Mouse (Mus musculus): Measurements from ENCODE around the gene 1700008O03Rik. TPM values are rescaled to one million over a fixed set of nuclear protein-coding genes. Genes with fewer than 3 reads are reported as not detected.

1700008O03Rik gene
- total and polyA plus RNA-seq, 3 experiments = 0.12 to 0.25 (median 0.21) TPM

DNA sequence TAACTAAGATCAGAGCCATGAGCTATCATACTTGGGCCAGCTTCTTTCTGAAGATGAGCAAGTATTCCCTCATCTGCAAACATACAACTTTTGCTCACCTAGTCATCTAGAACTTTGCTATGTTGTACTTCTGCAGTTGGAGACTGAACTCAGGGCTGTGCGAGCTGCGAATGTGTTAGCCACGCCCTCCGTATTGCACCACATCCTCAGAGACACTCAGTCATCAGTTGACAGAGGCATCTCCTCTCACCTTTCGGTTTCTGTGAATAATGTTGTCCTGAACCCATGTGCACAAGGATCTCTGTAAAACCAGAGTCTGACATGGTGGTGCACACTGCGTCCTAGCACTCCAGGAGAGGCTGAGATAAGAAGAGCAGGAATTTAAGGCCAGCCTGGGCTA is 16.1 kb upstream of the 1700008O03Rik start:
- Histone ChIP-seq H3K27me3 (ENCODE audit: control insufficient read depth, insufficient read depth, low read length) (no peaks in the 10 kb centered on the region), H3K79me2 (replicated peaks; ENCODE audit: control insufficient read depth, insufficient read depth, low read length) (no peaks in the 10 kb centered on the region), H3K4me3 (no peak overlapping the region), H3K36me3 (ENCODE audit: control insufficient read depth, insufficient read depth, low read length) (no peaks in the 10 kb centered on the region), H3K9ac (ENCODE audit: low read depth, low read length) (no peak overlapping the region), H3K4me1 (ENCODE audit: control insufficient read depth, insufficient read depth, low read length) (no peaks in the 10 kb centered on the region), H3K27ac (no peak overlapping the region)
- intact Hi-C loops (cut with DNase I) = no loop called here
- TF ChIP-seq POLR2A (IDR thresholded peaks at IDR 0.05; ENCODE audit: insufficient read depth, low read depth, low read length) (no peak), EP300 (IDR thresholded peaks at IDR 0.05; ENCODE audit: insufficient read depth, low read depth, low read length) (no peak)
- DNase-seq = no peak
- WGBS = 68% methylated on average over 6 of the region's 6 CpGs

DNA sequence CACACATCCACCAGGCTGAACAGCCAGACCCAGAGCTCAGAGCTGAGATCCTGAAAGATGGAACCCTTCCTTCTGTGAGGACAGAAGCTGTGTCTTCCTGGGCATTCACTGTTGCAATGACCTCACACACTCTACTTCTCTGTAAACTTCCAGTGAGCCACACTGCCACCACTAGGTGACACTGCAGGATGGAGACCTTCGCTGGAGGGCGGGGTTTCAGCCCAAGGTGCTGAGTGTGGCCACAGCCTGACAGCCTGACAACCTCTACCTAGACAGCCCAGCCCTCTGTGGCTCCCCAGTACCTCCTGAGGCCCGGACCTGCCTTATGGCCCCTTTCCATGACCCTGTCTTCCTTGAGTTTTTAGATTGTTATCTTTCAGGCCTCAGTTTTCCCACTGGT is 12.9 kb upstream of the 1700008O03Rik start:
- Histone ChIP-seq H3K79me2 (replicated peaks; ENCODE audit: control insufficient read depth, insufficient read depth, low read length) (no peaks in the 10 kb centered on the region), H3K27ac (no peak overlapping the region), H3K4me3 (no peak overlapping the region), H3K36me3 (ENCODE audit: control insufficient read depth, insufficient read depth, low read length) (no peaks in the 10 kb centered on the region), H3K27me3 (ENCODE audit: control insufficient read depth, insufficient read depth, low read length) (no peaks in the 10 kb centered on the region), H3K9ac (ENCODE audit: low read depth, low read length) (no peak overlapping the region), H3K4me1 (ENCODE audit: control insufficient read depth, insufficient read depth, low read length) (no peaks in the 10 kb centered on the region)
- TF ChIP-seq POLR2A (IDR thresholded peaks at IDR 0.05; ENCODE audit: insufficient read depth, low read depth, low read length) (no peak), CTCF (IDR thresholded peaks at IDR 0.05) (peak; percentile 72), EP300 (IDR thresholded peaks at IDR 0.05; ENCODE audit: insufficient read depth, low read depth, low read length) (0 out of 2 replicates have a peak, but pooled peaks have one; percentile 23)
- WGBS = 10% methylated on average over 3 of the region's 3 CpGs
- intact Hi-C loops (cut with DNase I) = loop anchor here (2.0 kb wide), 1 partner anchor 86 kb away; no protein-coding TSS in a partner anchor
- DNase-seq = peak; percentile 55 to 61

DNA sequence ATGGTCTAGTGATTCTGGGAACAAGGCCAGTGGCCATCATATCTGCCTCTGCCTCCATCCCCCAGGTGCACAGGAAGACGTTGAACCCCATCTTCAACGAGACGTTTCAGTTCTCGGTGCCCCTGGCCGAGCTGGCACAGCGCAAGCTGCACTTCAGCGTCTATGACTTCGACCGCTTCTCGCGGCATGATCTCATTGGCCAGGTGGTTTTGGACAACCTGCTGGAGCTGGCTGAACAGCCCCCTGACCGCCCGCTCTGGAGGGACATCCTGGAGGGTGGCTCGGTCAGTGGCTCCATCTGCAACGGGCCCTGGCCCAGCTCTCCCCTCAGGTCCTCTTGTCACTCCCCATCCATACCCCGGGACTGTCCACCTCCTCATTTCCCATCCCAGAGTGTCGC is 7.7 kb upstream of the 1700008O03Rik start:
- no peak overlapping the region for H3K4me3 ChIP-seq
- no peaks in the 10 kb centered on the region for H3K27me3 ChIP-seq (ENCODE audit: control insufficient read depth, insufficient read depth, low read length)
- intact Hi-C loops (cut with DNase I) = no loop called here
- TF ChIP-seq EP300 (IDR thresholded peaks at IDR 0.05; ENCODE audit: insufficient read depth, low read depth, low read length) = no peak
- TF ChIP-seq CTCF (IDR thresholded peaks at IDR 0.05) = no peak
- no peak for TF ChIP-seq POLR2A (IDR thresholded peaks at IDR 0.05; ENCODE audit: insufficient read depth, low read depth, low read length)
- no peaks in the 10 kb centered on the region for H3K4me1 ChIP-seq (ENCODE audit: control insufficient read depth, insufficient read depth, low read length)
- 87% methylated on average over 17 of the region's 17 CpGs for WGBS
- H3K27ac ChIP-seq = no peak overlapping the region
- H3K79me2 ChIP-seq (replicated peaks; ENCODE audit: control insufficient read depth, insufficient read depth, low read length) = no peaks in the 10 kb centered on the region
- no peaks in the 10 kb centered on the region for H3K36me3 ChIP-seq (ENCODE audit: control insufficient read depth, insufficient read depth, low read length)
- no peak for DNase-seq
- no peak overlapping the region for H3K9ac ChIP-seq (ENCODE audit: low read depth, low read length)

DNA sequence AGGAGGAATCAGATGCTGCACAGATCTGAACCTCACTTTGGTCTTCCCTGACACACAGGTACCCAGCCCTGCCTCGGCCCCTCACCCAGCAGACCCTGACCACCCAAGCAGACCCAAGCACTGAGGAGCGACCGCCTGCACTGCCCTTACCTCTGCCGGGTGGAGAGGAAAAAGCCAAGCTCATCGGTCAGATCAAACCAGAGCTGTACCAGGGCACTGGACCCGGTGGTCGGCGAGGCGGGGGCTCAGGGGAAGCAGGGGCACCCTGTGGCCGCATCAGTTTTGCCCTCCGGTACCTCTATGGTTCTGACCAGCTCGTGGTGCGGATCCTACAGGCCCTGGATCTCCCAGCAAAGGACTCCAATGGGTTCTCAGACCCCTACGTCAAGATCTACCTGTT is 6.7 kb upstream of the 1700008O03Rik start:
- 86% methylated on average over 14 of the region's 14 CpGs for WGBS
- Histone ChIP-seq H3K27ac (no peak overlapping the region), H3K36me3 (ENCODE audit: control insufficient read depth, insufficient read depth, low read length) (no peaks in the 10 kb centered on the region), H3K79me2 (replicated peaks; ENCODE audit: control insufficient read depth, insufficient read depth, low read length) (no peaks in the 10 kb centered on the region), H3K27me3 (ENCODE audit: control insufficient read depth, insufficient read depth, low read length) (no peaks in the 10 kb centered on the region), H3K9ac (ENCODE audit: low read depth, low read length) (no peak overlapping the region), H3K4me1 (ENCODE audit: control insufficient read depth, insufficient read depth, low read length) (no peaks in the 10 kb centered on the region), H3K4me3 (no peak overlapping the region)
- intact Hi-C loops (cut with DNase I) = no loop called here
- TF ChIP-seq POLR2A (IDR thresholded peaks at IDR 0.05; ENCODE audit: insufficient read depth, low read depth, low read length) = no peak
- no peak for TF ChIP-seq CTCF (IDR thresholded peaks at IDR 0.05)
- TF ChIP-seq EP300 (IDR thresholded peaks at IDR 0.05; ENCODE audit: insufficient read depth, low read depth, low read length) = no peak
- no peak for DNase-seq

DNA sequence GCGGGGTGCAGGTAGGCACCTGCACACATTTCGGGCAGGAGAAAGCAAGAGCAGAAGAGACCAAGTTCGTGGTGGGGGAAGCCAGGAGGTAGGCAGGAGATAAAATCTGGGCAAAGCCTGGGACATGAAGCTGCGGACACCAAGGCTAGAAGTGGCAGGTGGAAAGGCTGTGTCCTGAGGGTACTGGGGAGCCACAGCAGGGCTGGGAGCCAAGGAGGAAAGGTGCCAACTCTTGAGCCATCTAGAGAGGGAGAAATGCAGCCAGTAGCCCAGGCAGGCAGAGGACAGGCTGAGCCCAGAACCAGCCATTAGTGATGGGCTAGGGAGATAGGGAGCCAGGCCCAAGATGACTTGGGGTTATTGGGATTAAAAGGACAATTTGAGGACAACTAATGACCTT is 6.2 kb upstream of the 1700008O03Rik start:
- no peaks in the 10 kb centered on the region for H3K36me3 ChIP-seq (ENCODE audit: control insufficient read depth, insufficient read depth, low read length)
- no peaks in the 10 kb centered on the region for H3K79me2 ChIP-seq (replicated peaks; ENCODE audit: control insufficient read depth, insufficient read depth, low read length)
- no peak overlapping the region for H3K9ac ChIP-seq (ENCODE audit: low read depth, low read length)
- intact Hi-C loops (cut with DNase I) = no loop called here
- no peaks in the 10 kb centered on the region for H3K4me1 ChIP-seq (ENCODE audit: control insufficient read depth, insufficient read depth, low read length)
- TF ChIP-seq EP300 (IDR thresholded peaks at IDR 0.05; ENCODE audit: insufficient read depth, low read depth, low read length) = no peak
- TF ChIP-seq POLR2A (IDR thresholded peaks at IDR 0.05; ENCODE audit: insufficient read depth, low read depth, low read length) = no peak
- TF ChIP-seq CTCF (IDR thresholded peaks at IDR 0.05) = no peak
- 81% methylated on average over 4 of the region's 4 CpGs for WGBS
- H3K27ac ChIP-seq = no peak overlapping the region
- DNase-seq = no peak
- no peak overlapping the region for H3K4me3 ChIP-seq
- no peaks in the 10 kb centered on the region for H3K27me3 ChIP-seq (ENCODE audit: control insufficient read depth, insufficient read depth, low read length)

DNA sequence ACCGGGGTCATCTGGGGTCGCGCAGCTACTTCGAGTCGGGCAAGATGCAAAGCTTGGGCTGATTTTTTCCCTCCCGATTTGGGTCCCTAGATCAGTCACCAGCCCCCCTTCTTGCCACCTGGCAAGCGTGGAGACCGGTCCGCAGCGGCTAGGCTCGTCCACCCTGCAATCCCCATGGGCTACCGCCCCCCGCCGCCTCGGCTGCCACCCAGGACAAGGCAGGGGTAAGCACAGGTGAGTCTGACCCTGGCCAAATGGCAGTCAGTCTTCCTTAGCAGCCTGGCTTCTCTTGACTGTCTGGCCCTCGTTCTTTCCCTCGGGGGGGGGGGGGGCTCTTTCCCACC is 932 bp downstream of the 1700008O03Rik start:
- H3K79me2 ChIP-seq (replicated peaks; ENCODE audit: control insufficient read depth, insufficient read depth, low read length) = no peaks in the 10 kb centered on the region
- no peaks in the 10 kb centered on the region for H3K27me3 ChIP-seq (ENCODE audit: control insufficient read depth, insufficient read depth, low read length)
- no peaks in the 10 kb centered on the region for H3K4me1 ChIP-seq (ENCODE audit: control insufficient read depth, insufficient read depth, low read length)
- intact Hi-C loops (cut with DNase I) = no loop called here
- no peaks in the 10 kb centered on the region for H3K36me3 ChIP-seq (ENCODE audit: control insufficient read depth, insufficient read depth, low read length)
- 3% methylated on average over 17 of the region's 17 CpGs for WGBS
- DNase-seq = no peak
- H3K4me3 ChIP-seq = peak overlapping the region; percentile 61
- no peak overlapping the region for H3K27ac ChIP-seq
- H3K9ac ChIP-seq (ENCODE audit: low read depth, low read length) = peak overlapping the region; percentile 66
- no peak for TF ChIP-seq POLR2A (IDR thresholded peaks at IDR 0.05; ENCODE audit: insufficient read depth, low read depth, low read length)
- TF ChIP-seq CTCF (IDR thresholded peaks at IDR 0.05) = no peak
- TF ChIP-seq EP300 (IDR thresholded peaks at IDR 0.05; ENCODE audit: insufficient read depth, low read depth, low read length) = no peak
